Mouse (Mus musculus): ENCODE results near the gene Zmynd15.

GRCm38 (mm10) chr11:70419486-70419885 lies 39.7 kb upstream of the Zmynd15 start:
- TF ChIP-seq GATA1 (IDR thresholded peaks at IDR 0.05; ENCODE audit: low read length) (no peak), TAL1 (IDR thresholded peaks at IDR 0.05; ENCODE audit: low read length) (no peak)
